Mouse (Mus musculus) c-Kit-positive CD71-positive TER-119-positive erythroid progenitor cells, embryonic 14.5 days (primary cell): ENCODE data around the gene Ankrd23.

Experiments
- DNase-seq: peaks from one replicate; pipeline ENCODE4 v3.0.0-alpha.2; 2013; ENCODE audit warnings: low spot score

Gene Ankrd23

DNA sequence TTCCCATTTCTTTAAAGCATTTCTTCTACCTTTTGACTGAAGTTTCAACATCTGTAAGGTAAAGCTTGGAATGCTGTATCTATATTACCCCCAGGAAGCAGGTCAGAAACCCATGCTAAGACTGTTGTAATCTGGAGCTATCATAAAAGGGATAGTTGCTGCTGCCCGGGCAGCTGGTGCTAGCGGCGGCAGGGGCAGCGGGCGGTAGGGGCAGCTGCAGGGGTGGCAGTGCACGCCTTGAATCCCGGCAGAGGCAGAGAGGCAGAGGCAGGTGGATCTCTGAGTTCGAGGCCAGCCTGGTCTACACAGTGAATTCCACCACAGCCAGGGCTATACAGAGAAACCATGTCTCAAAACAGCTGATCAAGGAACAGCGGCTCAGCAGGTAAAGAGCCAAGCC, 6.2 kb upstream of the Ankrd23 start:
- DNase-seq, result no peak

DNA sequence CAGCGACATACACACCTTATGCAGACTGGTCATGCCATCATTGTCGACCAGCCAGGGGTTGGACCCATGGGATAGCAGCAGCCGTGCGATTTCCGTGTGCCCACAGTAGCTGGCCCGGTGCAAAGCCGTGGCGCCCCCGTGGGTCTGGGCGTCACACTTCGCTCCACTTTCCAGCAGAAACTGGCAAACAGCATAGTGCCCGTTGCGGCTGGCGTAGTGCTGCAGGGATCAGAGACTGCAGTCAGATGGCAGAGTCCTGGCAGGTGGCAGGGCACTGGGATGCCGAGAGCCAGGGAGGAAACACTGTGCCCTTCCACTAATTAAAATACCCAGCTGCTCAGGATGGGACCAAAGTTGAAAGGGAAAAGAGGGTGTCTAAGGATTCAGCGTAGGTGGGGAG, 5.2 kb upstream of the Ankrd23 start:
- no peak for DNase-seq

DNA sequence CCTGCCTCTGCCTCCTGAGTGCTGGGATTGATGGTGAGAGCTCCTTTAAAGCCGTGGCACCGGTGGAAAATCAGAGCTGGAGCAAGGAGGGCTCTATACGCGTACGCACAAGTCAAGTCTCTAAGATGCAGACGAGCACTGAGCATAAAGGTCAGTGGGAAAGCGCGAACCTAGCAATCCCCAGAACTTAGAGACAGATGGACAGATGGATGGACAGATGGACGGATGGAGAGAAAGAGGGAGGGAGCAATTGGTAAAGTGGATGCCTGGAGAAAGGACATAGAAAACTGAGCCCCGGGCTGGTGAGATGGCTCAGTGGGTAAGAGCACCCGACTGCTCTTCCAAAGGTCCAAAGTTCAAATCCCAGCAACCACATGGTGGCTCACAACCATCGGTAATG, 4.1 kb upstream of the Ankrd23 start:
- DNase-seq, result no peak

- DNase-seq, result no peak
Measured at GRCm38 (mm10) chr1:36540132-36540531, 3.4 kb upstream of the Ankrd23 start.

DNA sequence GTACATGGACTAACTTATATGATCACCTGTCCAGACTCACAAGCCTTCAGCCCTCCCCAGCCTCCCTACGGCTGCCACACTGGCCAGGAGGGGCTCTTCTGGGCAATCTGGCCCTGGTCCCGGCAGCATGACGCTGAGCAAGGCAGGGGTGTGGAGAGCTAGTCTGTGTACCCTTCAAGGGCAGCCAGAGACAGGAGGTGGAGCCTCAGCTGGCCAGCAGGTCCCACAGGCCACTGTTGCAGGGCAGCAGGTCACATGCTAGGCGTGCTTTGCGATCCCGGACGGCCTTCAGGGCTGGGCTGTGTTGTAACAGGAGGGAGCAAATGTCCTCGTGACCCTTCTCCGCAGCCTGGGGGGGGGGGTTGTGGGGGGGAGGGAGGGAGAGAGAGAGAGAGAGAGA, 2.5 kb upstream of the Ankrd23 start, which contains the start of gene Gm42417:
Gene Gm42417 (minus strand): TSS at position 244 of the 400 bp plus-strand sequence.
- no peak for DNase-seq

DNA sequence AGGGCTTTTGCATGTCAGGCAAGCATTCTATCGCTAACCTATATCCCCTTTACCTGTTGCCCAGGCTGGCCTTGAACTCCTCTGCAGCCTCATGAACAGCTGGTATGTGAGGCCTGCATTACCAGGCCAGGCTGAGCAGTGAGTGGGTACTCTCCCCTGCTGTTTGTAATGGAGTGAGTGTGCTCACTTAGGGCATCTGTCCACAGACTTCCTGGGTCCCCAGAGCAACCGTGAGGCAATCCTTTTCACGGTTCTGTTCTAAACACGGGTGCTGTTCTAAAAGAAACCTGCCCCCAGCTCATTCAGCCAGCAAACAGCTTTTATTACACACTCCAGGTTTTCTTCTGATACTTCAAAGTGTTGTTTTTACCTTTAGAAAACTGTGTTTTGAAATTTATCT, 2.0 kb upstream of the Ankrd23 start:
- DNase-seq, result no peak

GRCm38 (mm10) chr1:36536397-36536728, 320 bp downstream of the Ankrd23 start:
- DNase-seq, result no peak

GRCm38 (mm10) chr1:36535477-36536396, 946 bp downstream of the Ankrd23 start:
- no peak for DNase-seq

GRCm38 (mm10) chr1:36534595-36535058, 2.1 kb downstream of the Ankrd23 start:
- DNase-seq, result no peak

DNA sequence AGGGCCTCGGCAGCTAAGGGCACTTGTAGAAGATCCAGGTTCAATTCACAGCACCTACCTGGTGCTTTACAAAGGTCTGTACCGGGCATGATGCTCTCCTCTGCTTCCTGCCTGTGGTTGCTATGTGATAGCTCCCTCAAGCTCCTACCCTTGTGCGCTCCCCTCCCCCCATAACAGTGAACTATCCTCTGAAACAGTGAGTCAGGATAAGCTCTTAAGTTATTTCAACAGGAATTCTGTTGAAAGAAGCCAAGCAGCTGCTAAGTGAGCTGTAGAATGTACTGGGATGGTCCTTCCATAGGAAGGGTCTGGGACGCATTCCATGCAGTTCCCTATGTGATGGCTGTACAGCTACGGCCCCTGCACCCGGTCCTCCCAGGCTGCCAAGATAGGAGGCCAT, 3.1 kb downstream of the Ankrd23 start:
- no peak for DNase-seq

GRCm38 (mm10) chr1:36531461-36531860, 5.2 kb downstream of the Ankrd23 start:
- no peak for DNase-seq

GRCm38 (mm10) chr1:36530962-36531361, 5.7 kb downstream of the Ankrd23 start:
- DNase-seq, result no peak

- no peak for DNase-seq
Measured at GRCm38 (mm10) chr1:36530485-36530884, 6.2 kb downstream of the Ankrd23 start.

DNA sequence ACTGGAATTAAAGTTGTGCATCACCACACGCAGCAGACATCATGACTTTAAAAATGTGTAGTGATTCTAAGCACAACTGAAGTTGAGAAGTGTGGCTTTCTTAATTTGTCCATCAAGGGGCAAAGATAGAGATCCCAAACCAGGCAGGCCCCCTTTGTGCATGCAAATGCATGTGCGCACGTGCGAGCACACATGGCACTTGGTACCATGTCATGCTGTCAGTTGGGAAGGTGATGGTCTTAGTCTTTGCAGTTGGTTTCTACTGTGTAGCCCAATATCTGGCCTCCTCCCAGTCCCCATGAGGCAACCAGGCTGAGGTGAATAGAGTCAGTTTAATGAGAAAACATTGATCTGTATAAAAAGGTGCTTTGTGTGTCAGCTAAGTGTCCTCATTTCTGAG, 6.8 kb downstream of the Ankrd23 start:
- no peak for DNase-seq

GRCm38 (mm10) chr1:36529274-36529673, 7.4 kb downstream of the Ankrd23 start:
- no peak for DNase-seq

DNA sequence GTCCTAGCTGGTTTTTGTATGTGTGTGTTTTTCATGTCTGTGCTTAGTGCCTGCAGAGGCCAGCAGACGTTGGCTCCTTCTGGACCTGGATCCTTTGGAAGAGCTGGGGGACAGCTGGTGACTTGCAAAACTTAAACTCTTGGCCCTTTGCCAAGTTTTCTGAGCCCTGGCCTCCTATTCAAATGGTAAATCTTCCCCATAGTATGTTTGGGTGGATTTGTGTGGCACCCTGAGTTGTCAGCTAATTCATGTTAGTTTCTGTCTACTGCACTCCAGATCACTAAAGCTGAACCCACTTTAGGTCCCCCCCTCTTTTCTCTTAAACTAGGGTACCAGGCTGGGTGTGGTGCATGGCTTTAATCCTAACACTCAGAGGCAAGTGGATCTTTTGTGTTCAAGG, 8.3 kb downstream of the Ankrd23 start:
- no peak for DNase-seq

DNA sequence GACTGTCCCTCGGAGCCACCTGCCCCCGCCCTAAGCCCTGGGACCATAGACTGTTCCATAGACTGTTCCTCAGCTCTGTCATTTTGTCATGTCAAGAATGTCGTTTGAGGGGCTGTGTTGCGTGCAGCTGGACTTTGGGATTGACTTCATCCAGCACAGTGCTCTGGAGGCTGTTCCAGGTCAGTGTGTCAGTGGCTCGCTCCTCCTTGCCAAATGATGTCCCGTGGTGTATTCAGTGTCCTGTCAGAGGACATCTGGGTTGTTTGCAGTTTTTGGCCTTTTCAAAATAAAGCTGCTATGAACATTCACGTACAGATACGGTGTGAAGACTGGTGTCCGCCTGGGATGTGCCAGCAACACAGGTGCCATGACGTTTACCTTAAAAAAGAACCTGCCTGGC, 9.8 kb downstream of the Ankrd23 start:
- no peak for DNase-seq

GRCm38 (mm10) chr1:36525774-36526173, 10.9 kb downstream of the Ankrd23 start:
- DNase-seq, result no peak

DNA sequence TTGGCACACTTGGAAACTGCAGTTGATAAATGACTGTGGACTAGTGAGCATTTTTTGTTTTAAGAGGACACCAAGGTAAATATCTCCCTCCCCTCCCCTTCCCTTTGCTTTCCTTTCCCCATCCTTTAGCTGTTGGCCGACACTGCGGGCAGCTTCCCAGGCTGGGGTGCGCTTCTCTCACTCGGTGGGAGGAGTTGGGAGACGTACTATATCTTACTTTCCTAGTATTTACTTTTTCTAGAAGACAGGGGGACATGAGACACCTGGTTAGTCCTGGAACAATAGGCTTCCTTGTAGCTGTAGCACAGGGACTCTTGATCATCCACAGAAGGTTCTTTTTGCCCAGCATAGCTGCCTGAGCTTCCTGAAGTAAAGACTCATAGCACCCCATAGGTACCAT, 12.6 kb downstream of the Ankrd23 start:
- DNase-seq, result no peak

DNA sequence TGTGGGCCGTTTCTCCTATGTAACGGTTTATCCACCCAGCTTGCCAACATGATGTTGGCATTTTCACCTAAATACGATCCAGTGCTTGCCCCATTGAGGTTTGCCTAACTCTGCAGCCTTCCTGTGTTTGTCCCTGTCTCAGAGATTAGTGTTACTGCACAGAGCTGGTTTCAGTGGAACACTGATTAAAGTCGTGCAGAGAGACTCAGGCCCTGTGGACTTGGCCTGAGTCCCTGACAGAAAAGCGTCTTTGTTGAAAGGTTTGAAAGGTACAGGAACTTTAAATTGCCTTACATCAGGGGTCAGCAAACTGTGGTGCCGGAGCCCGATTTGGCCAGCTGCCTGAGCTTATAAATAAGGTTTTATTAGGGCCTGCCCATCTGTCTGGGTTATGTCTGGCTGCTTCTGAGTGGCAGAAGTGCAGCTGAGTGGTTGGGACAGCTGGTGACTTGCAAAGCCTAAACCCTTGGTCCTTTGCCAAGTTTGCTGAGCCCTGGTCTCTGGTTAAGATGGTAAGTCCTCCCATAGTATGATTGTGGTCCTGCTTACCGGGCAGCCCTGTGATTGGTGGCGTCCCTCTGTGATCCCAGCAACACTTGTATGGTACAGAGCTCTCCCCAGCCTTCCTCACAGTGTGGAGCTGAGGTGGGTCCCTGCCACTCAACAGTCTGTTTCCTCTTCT, 13.2 kb downstream of the Ankrd23 start:
- no peak for DNase-seq

DNA sequence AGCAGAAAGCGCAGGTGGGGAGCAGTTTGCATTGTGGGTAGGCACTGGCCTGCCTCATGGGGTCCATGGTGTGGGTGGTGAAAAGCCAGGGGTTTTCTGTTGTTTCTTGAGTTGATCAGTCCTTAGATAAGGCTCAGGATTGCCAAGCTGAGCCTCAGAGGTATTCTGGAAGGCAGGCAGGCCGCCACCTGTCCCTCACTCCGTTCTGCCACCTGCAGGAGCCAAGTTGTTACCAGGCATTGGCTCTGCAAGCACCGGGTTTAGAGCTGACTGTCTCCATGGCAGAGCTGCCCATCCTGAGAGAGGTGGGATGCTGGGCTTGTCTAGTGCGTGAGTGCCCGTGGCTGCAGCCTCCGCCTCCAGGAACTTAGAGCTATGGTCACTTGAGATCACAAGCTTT, 14.5 kb downstream of the Ankrd23 start:
- DNase-seq, result no peak

DNA sequence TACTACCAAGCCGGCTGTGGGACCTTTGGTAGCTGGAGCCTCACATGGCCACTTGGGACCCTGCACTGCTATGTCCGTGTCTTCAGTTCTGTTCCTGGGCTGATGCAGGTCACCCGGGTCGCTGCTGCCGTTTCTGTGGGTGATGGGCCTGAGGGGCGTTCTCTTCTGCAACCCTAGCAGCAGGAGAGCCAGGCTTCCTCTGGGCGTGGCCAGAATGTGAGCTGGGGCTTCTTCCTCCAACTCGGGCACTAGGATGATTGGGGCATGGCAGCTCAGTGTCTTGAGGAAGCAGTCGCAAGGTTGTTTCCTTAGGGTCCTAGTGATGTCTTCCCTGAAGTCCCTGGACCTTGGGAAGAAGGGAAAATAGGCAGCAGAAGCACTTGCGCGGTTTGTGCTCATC, 17.1 kb downstream of the Ankrd23 start:
- no peak for DNase-seq

DNA sequence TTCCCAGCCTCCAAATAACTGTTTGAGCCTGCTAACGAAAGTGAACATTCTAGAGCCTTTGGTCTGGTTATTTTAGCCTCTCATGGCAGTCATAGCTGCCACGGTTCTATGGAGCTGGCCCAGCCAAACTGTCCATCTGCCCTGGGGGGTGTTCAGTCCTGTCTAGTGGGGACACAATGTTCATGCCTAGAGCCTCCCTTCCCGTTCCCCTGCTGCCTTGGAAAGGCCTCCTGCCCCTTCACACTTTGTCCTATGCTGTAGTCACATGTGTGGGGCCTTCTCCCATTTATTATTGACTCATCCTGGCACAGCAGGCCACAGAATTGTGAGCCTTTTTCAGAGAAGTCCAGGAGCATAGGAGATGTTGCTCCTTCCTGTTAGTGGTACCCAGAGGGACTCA, 18.4 kb downstream of the Ankrd23 start:
- DNase-seq, result no peak
